Mouse (Mus musculus): ENCODE measurements around the gene Slpi. TPM values are rescaled to one million over a fixed set of nuclear protein-coding genes. Genes with fewer than 3 reads are reported as not detected.

Gene Slpi
- polyA plus RNA-seq, 1 experiment: 11.4 TPM

GRCm38 (mm10) chr2:164435216-164436090, 46.6 kb upstream of the Slpi start:
- TF ChIP-seq USF1 (IDR thresholded peaks at IDR 0.05; ENCODE audit: low read depth) (no peak), MYOD1 (IDR thresholded peaks at IDR 0.05; ENCODE audit: control insufficient read depth, insufficient read length, low read depth) (no peak), CEBPB (IDR thresholded peaks at IDR 0.05; ENCODE audit: low read depth) (no peak), CTCF (IDR thresholded peaks at IDR 0.05; ENCODE audit: control insufficient read depth, insufficient read depth, insufficient read length) (no peak), MYOG (IDR thresholded peaks at IDR 0.05; ENCODE audit: control insufficient read depth, extremely low read depth, insufficient read length) (no peak), FOSL1 (IDR thresholded peaks at IDR 0.05; ENCODE audit: insufficient read depth, low read length, poor library complexity, severe bottlenecking) (no peak), MAX (IDR thresholded peaks at IDR 0.05) (no peak)
- Histone ChIP-seq H3ac (ENCODE audit: control insufficient read depth, insufficient read length, low read depth) (no peak overlapping the region), H3K36me3 (ENCODE audit: control insufficient read depth, insufficient read depth) (peaks cover 21% of the 10 kb centered on the region), H3K27me3 (ENCODE audit: control insufficient read depth, insufficient read depth, insufficient read length) (no peaks in the 10 kb centered on the region), H3K79me3 (ENCODE audit: low read depth) (peaks cover 78% of the 10 kb centered on the region), H3K79me2 (ENCODE audit: control insufficient read depth, insufficient read depth) (peaks cover 94% of the 10 kb centered on the region), H3K4me3 (ENCODE audit: insufficient read depth, poor library complexity, severe bottlenecking) (no peak overlapping the region)

GRCm38 (mm10) chr2:164434681-164435080, 45.8 kb upstream of the Slpi start:
- H3K27me3 ChIP-seq (ENCODE audit: control insufficient read depth, insufficient read depth, insufficient read length): no peaks in the 10 kb centered on the region
- peaks cover 75% of the 10 kb centered on the region for H3K79me3 ChIP-seq (ENCODE audit: low read depth)
- no peak overlapping the region for H3ac ChIP-seq (ENCODE audit: control insufficient read depth, insufficient read length, low read depth)
- H3K36me3 ChIP-seq (ENCODE audit: control insufficient read depth, insufficient read depth): peaks cover 27% of the 10 kb centered on the region
- H3K79me2 ChIP-seq (ENCODE audit: control insufficient read depth, insufficient read depth): peaks cover 94% of the 10 kb centered on the region
- no peak for TF ChIP-seq MYOD1 (IDR thresholded peaks at IDR 0.05; ENCODE audit: control insufficient read depth, insufficient read length, low read depth)
- TF ChIP-seq MAX (IDR thresholded peaks at IDR 0.05): no peak
- no peak for TF ChIP-seq FOSL1 (IDR thresholded peaks at IDR 0.05; ENCODE audit: insufficient read depth, low read length, poor library complexity, severe bottlenecking)
- no peak for TF ChIP-seq CTCF (IDR thresholded peaks at IDR 0.05; ENCODE audit: control insufficient read depth, insufficient read depth, insufficient read length)
- TF ChIP-seq MYOG (IDR thresholded peaks at IDR 0.05; ENCODE audit: control insufficient read depth, extremely low read depth, insufficient read length): no peak
- TF ChIP-seq USF1 (IDR thresholded peaks at IDR 0.05; ENCODE audit: low read depth): no peak
- TF ChIP-seq CEBPB (IDR thresholded peaks at IDR 0.05; ENCODE audit: low read depth): no peak
- H3K4me3 ChIP-seq (ENCODE audit: insufficient read depth, poor library complexity, severe bottlenecking): no peak overlapping the region

DNA sequence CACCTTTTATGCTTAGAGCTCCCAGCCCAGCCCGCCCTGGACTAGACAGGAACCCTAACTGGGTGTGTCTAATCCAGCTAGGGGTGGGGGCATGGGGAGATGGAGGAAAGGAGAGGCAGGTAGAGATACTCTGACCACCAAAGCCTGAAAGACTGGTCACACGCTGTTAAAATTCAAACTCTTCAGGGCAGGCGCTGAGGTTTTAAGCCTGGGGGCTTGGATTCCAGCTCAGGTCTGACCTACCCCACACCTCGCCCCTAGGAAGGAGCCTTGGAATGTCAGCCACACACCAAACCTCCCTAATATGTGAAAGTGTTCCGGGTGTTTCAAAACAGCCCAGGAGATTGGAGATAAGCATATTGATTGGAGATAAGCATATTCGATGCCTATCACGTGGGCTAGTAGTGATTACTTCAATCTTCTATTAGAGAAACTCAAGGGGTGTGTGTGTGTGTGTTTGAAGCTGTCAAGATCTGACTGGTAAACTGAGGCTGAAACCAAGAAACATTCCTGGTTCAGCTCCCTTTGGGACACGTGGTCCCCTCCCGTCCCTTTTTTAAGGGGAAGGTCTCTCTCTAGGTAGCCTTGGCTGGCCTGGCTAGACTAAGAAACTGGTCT, 44.5 kb upstream of the Slpi start:
- H3K27me3 ChIP-seq (ENCODE audit: control insufficient read depth, insufficient read depth, insufficient read length): no peaks in the 10 kb centered on the region
- peaks cover 94% of the 10 kb centered on the region for H3K79me2 ChIP-seq (ENCODE audit: control insufficient read depth, insufficient read depth)
- H3K79me3 ChIP-seq (ENCODE audit: low read depth): peaks cover 70% of the 10 kb centered on the region
- H3K4me3 ChIP-seq (ENCODE audit: insufficient read depth, poor library complexity, severe bottlenecking): no peak overlapping the region
- H3K36me3 ChIP-seq (ENCODE audit: control insufficient read depth, insufficient read depth): peaks cover 40% of the 10 kb centered on the region
- peak overlapping the region; percentile 12 for H3ac ChIP-seq (ENCODE audit: control insufficient read depth, insufficient read length, low read depth)
- TF ChIP-seq MYOD1 (IDR thresholded peaks at IDR 0.05; ENCODE audit: control insufficient read depth, insufficient read length, low read depth) (no peak), MAX (IDR thresholded peaks at IDR 0.05) (no peak), FOSL1 (IDR thresholded peaks at IDR 0.05; ENCODE audit: insufficient read depth, low read length, poor library complexity, severe bottlenecking) (no peak), USF1 (IDR thresholded peaks at IDR 0.05; ENCODE audit: low read depth) (peak; percentile 29), CTCF (IDR thresholded peaks at IDR 0.05; ENCODE audit: control insufficient read depth, insufficient read depth, insufficient read length) (no peak)

- peak overlapping the region; percentile 40 for H3ac ChIP-seq (ENCODE audit: control insufficient read depth, insufficient read length, low read depth)
- peaks cover 63% of the 10 kb centered on the region for H3K79me3 ChIP-seq (ENCODE audit: low read depth)
- no peaks in the 10 kb centered on the region for H3K27me3 ChIP-seq (ENCODE audit: control insufficient read depth, insufficient read depth, insufficient read length)
- H3K4me3 ChIP-seq (ENCODE audit: insufficient read depth, poor library complexity, severe bottlenecking): no peak overlapping the region
- TF ChIP-seq FOSL1 (IDR thresholded peaks at IDR 0.05; ENCODE audit: insufficient read depth, low read length, poor library complexity, severe bottlenecking) (peak; percentile 5), MYOG (IDR thresholded peaks at IDR 0.05; ENCODE audit: control insufficient read depth, extremely low read depth, insufficient read length) (no peak), USF1 (IDR thresholded peaks at IDR 0.05; ENCODE audit: low read depth) (no peak), CEBPB (IDR thresholded peaks at IDR 0.05; ENCODE audit: low read depth) (no peak), MAX (IDR thresholded peaks at IDR 0.05) (peak; percentile 77)
- peaks cover 94% of the 10 kb centered on the region for H3K79me2 ChIP-seq (ENCODE audit: control insufficient read depth, insufficient read depth)
- peaks cover 47% of the 10 kb centered on the region for H3K36me3 ChIP-seq (ENCODE audit: control insufficient read depth, insufficient read depth)
Observed at GRCm38 (mm10) chr2:164432541-164433191, 43.8 kb upstream of the Slpi start.

DNA sequence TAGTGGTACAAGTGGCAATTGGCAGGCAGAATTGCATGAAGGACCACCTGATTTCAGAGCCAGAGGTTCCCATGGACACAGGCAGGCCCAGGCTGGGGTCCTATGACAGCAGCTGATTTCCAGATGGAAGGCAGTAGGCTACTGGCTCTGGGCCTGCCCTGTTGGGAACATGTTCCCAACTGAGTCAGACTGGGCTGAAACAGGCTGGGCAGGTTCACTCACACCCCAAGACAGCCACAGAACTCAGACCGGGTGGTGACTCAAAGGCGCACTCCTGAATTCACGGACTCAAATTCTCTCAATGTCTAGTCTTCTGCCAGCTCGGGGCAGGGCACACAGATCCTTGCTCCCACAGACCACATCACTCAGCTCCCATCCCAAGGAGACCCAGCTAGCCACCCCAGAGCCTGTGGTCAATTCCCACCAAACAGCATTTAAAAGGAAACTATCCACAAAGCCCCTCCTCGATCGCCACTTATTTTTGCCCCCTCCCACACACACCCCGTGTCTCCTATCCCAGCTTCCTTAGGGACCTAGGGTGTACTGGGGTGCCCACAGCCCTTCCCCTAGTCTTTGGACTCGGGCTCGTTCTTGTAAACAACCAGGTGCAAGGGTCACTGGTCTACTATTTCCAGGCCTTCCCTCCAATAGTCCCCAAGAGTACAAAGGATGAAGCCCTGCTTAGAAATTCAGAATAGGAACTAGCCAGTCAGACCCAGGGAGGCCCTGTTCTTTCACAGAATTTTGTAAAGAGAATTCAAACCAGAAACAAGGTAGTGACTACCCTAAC, 43.0 kb upstream of the Slpi start:
- peaks cover 55% of the 10 kb centered on the region for H3K36me3 ChIP-seq (ENCODE audit: control insufficient read depth, insufficient read depth)
- TF ChIP-seq USF1 (IDR thresholded peaks at IDR 0.05; ENCODE audit: low read depth): no peak
- TF ChIP-seq FOSL1 (IDR thresholded peaks at IDR 0.05; ENCODE audit: insufficient read depth, low read length, poor library complexity, severe bottlenecking): peak; percentile 32
- peak; percentile 4 for TF ChIP-seq MYOD1 (IDR thresholded peaks at IDR 0.05; ENCODE audit: control insufficient read depth, insufficient read length, low read depth)
- TF ChIP-seq CEBPB (IDR thresholded peaks at IDR 0.05; ENCODE audit: low read depth): no peak
- TF ChIP-seq MYOG (IDR thresholded peaks at IDR 0.05; ENCODE audit: control insufficient read depth, extremely low read depth, insufficient read length): no peak
- no peaks in the 10 kb centered on the region for H3K27me3 ChIP-seq (ENCODE audit: control insufficient read depth, insufficient read depth, insufficient read length)
- H3ac ChIP-seq (ENCODE audit: control insufficient read depth, insufficient read length, low read depth): peak overlapping the region; percentile 40
- no peak overlapping the region for H3K4me3 ChIP-seq (ENCODE audit: insufficient read depth, poor library complexity, severe bottlenecking)
- H3K79me2 ChIP-seq (ENCODE audit: control insufficient read depth, insufficient read depth): peaks cover 86% of the 10 kb centered on the region
- H3K79me3 ChIP-seq (ENCODE audit: low read depth): peaks cover 55% of the 10 kb centered on the region
